Mouse (Mus musculus) embryonic facial prominence, embryonic 11.5 days (tissue): ENCODE results near the gene Iqgap2. TPM values are rescaled to one million over a fixed set of nuclear protein-coding genes. Genes with fewer than 3 reads are reported as not detected.
A peak's percentile ranks its signal among the peaks of the same experiment; 100 is the strongest.

Experiments used
- ATAC-seq: fragments of 200-750 bp; cut with Nextera tagmentation; replicated peaks from 2 replicates; pipeline ENCODE4 v1.8.0; 2017; ENCODE audit warnings: low read depth; ENCODE audit not compliant: insufficient number of reproducible peaks, low FRiP score, low TSS enrichment
- DNase-seq: peaks from one replicate; pipeline ENCODE4 v3.0.0-alpha.2; 2015; ENCODE audit warnings: low spot score
- H3K27ac ChIP-seq: fragments of 300-500 bp; sonication (generic); replicated peaks from 2 replicates; pipeline ENCODE4 v1.5.1; 2014; ENCODE audit warnings: mild to moderate bottlenecking, low read depth, low read length, control low read depth
- H3K27me3 ChIP-seq: fragments of 300-500 bp; sonication (generic); 2 replicates; pipeline ENCODE4 v1.6.1; 2014; ENCODE audit warnings: mild to moderate bottlenecking, low read length, moderate library complexity, mixed read lengths; ENCODE audit not compliant: control insufficient read depth, insufficient read depth
- H3K36me3 ChIP-seq: fragments of 300-500 bp; sonication (generic); replicated peaks from 2 replicates; pipeline ENCODE4 v1.6.1; 2014; ENCODE audit warnings: low read depth, mild to moderate bottlenecking, low read length, moderate library complexity, mixed read lengths; ENCODE audit not compliant: control insufficient read depth, insufficient read depth
- H3K4me1 ChIP-seq: fragments of 300-500 bp; sonication (generic); 2 replicates; pipeline ENCODE4 v1.6.1; 2014; ENCODE audit warnings: low read length, mixed read lengths; ENCODE audit not compliant: control insufficient read depth, insufficient read depth
- H3K4me2 ChIP-seq: fragments of 300-500 bp; sonication (generic); 2 replicates; pipeline ENCODE4 v1.6.1; 2014; ENCODE audit warnings: low read depth, mild to moderate bottlenecking, control low read depth, low read length, moderate library complexity
- H3K4me3 ChIP-seq: fragments of 300-500 bp; sonication (generic); 2 replicates; pipeline ENCODE4 v1.5.1; 2014; ENCODE audit warnings: low read depth, low read length, control low read depth
- H3K9ac ChIP-seq: fragments of 300-500 bp; sonication (generic); replicated peaks from 2 replicates; pipeline ENCODE4 v1.6.1; 2014; ENCODE audit warnings: mild to moderate bottlenecking, control low read depth, low read length
- H3K9me3 ChIP-seq: fragments of 300-500 bp; sonication (generic); replicated peaks from 2 replicates; pipeline ENCODE4 v1.6.1; 2016; ENCODE audit warnings: mild to moderate bottlenecking, low read length, inconsistent platforms, mixed read lengths; ENCODE audit not compliant: control insufficient read depth
- WGBS: fragments of 180-500 bp; shearing (Covaris S2); extraction: QIAGEN DNeasy Blood & Tissue Kit; methylation state at CpG from one replicate; pipeline ENCODE4 v1.1.7; 2014; 5-methylcytosine and 5-hydroxymethylcytosine counted together
- polyA plus RNA-seq: library from polyadenylated mRNA; unstranded; fragments of >200 nt; fragmentation: Nextera tagmentation; extraction: Ambion mirVana; gene quantifications from 2 replicates; pipeline ENCODE4 v1.2.1, GENCODE M21; 2014

Gene Iqgap2
- polyA plus RNA-seq, 1 experiment from 2014 or later: 16.3 TPM

DNA sequence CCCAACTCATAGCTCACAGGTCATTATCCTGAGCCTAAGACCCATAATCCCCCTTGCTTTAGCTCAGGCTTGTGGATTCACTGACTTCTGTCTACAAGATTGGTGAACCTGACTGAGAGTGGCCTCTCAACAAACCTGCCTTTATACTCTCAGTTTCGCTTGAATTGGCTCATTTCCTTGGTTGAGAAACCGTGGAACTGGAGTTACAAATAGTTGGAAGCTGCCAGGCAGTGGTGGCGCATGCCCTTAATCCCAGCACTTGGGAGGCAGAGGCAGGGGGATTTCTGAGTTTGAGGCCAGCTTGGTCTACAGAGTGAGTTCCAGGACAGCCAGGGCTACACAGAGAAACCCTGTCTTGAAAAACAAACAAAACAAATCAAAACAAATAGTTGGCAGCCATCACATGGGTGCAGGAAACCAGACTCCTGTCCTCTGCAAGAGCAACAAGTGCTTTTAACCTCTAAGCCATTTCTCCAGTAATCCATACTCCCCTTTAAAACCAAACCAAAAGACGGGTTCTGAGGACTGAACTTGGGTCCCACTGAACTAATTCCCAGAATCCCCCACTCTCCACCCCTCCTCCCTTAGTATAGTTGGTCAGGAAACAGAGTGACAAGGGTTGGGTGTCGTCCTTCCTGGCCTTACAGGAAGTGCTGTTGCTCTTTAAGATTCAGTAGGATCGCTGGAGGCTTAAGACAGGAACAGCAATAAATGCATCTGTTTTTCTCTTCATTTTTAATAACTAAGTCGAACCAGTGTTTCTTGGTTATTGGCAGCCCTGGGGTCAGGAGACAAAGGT, 239.7 kb downstream of the Iqgap2 start:
- H3K27me3 ChIP-seq: no peaks in the 10 kb centered on the region
- no peaks in the 10 kb centered on the region; the same call in 1 of the 2 replicates for H3K36me3 ChIP-seq
- no peak for DNase-seq
- no peak for ATAC-seq
- H3K9ac ChIP-seq: no peak overlapping the region
- H3K27ac ChIP-seq: no peak overlapping the region
- no peak overlapping the region for H3K4me2 ChIP-seq
- 79% methylated on average over 7 of the region's 7 CpGs for WGBS
- H3K4me3 ChIP-seq: no peak overlapping the region
- H3K4me1 ChIP-seq: no peaks in the 10 kb centered on the region
- no peaks in the 10 kb centered on the region for H3K9me3 ChIP-seq

DNA sequence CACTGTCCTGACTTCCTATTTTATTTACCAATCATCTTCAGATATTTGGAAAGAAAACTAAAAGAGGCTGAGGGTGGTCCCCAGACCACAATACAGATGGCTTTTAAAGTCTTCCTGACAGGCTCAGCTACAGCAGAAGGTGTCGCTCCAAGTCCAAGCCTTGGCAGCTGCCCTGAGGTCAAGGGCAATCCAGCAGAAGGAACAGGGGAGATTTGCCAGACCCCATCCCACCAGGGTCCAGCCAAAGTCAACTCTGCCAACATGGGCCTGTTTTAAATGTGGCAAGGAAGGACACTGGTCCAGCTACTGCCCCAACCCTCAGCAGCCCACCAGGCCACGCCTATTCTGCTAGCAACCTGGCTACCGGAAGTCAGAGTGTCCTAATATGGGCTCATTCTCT, 241.8 kb downstream of the Iqgap2 start:
- WGBS: 95% methylated on average over 3 of the region's 3 CpGs
- Histone ChIP-seq H3K27ac (no peak overlapping the region), H3K27me3 (no peaks in the 10 kb centered on the region), H3K4me1 (no peaks in the 10 kb centered on the region), H3K4me2 (no peak overlapping the region), H3K36me3 (no peaks in the 10 kb centered on the region; the same call in 1 of the 2 replicates), H3K9ac (no peak overlapping the region), H3K9me3 (no peaks in the 10 kb centered on the region), H3K4me3 (no peak overlapping the region)
- ATAC-seq: no peak
- no peak for DNase-seq

DNA sequence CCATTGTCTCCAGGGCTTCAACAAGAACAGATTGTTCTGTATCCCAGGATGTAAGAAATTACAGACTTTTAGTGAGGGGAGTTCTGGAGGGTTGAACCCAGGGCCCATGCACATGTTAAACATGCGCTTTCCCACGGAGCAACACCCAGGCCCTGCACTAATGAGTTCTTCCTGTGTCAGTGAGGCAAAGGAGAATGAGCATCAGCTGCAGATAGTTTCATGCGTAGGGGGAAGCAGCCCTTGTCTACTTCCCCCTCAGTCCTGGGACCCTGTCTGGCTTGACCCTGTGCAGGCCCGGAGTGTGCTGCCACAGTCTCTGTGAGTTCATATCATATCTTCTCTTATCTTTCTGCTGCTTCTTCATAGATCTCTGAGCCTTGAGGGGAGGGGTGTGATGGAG, 244.5 kb downstream of the Iqgap2 start:
- Histone ChIP-seq H3K9me3 (no peaks in the 10 kb centered on the region), H3K36me3 (no peaks in the 10 kb centered on the region; the same call in 1 of the 2 replicates), H3K9ac (no peak overlapping the region), H3K4me2 (no peak overlapping the region), H3K27ac (no peak overlapping the region), H3K4me3 (no peak overlapping the region), H3K4me1 (no peaks in the 10 kb centered on the region), H3K27me3 (no peaks in the 10 kb centered on the region)
- 60% methylated on average over 4 of the region's 4 CpGs for WGBS
- no peak for DNase-seq
- ATAC-seq: no peak

DNA sequence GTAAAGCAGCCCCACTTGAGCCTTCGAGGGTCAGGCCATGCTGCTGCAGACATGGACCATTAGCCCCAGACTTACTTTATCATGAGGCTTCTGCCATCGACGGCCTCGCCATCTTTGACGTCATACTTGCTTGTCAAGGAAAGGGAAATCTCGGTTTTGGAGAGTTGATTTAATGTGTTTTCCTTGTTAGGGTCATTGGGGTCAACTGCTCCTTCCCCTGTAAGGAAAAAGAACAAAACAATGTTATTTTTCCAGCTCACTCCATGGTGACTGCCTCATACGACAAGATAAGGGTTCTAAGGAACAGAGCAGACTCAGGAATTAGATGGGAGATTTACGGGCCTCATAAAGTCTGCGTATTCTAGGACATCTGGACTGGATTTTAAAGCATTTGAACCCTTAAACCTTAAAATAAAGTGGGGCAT, 245.0 kb downstream of the Iqgap2 start:
- ATAC-seq: no peak
- H3K4me1 ChIP-seq: no peaks in the 10 kb centered on the region
- H3K27ac ChIP-seq: no peak overlapping the region
- H3K27me3 ChIP-seq: no peaks in the 10 kb centered on the region
- H3K9me3 ChIP-seq: no peaks in the 10 kb centered on the region
- H3K4me3 ChIP-seq: no peak overlapping the region
- DNase-seq: no peak
- no peak overlapping the region for H3K9ac ChIP-seq
- WGBS: 58% methylated on average over 9 of the region's 9 CpGs
- no peaks in the 10 kb centered on the region; the same call in 1 of the 2 replicates for H3K36me3 ChIP-seq
- H3K4me2 ChIP-seq: no peak overlapping the region

DNA sequence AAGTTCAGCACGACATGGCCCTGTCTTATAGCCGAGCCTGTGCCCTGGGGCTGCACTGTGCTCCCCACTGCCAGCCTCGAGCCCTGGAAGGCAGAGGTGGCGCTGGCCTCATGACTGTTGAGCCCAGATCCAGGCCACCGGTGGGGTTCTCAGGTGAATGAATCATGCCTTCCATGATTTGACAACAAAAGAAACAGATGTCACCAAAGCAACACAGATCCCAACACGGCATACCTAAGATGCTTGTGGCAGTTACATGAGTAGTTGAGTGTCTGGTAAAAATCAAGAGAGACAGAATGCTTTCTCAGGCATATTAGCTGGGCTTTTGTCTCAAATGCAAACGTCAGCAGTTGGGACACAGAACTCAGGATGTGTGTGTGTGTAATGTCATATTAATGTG, 248.0 kb downstream of the Iqgap2 start:
- Histone ChIP-seq H3K4me1 (peaks cover 3% of the 10 kb centered on the region), H3K27me3 (no peaks in the 10 kb centered on the region), H3K9me3 (no peaks in the 10 kb centered on the region), H3K36me3 (no peaks in the 10 kb centered on the region), H3K4me2 (no peak overlapping the region), H3K9ac (no peak overlapping the region), H3K4me3 (no peak overlapping the region), H3K27ac (0 out of 2 replicates have a peak overlapping the region, but pooled peaks have one; percentile 22)
- WGBS: 53% methylated on average over 7 of the region's 7 CpGs
- DNase-seq (peak; percentile 26), ATAC-seq (no peak)

DNA sequence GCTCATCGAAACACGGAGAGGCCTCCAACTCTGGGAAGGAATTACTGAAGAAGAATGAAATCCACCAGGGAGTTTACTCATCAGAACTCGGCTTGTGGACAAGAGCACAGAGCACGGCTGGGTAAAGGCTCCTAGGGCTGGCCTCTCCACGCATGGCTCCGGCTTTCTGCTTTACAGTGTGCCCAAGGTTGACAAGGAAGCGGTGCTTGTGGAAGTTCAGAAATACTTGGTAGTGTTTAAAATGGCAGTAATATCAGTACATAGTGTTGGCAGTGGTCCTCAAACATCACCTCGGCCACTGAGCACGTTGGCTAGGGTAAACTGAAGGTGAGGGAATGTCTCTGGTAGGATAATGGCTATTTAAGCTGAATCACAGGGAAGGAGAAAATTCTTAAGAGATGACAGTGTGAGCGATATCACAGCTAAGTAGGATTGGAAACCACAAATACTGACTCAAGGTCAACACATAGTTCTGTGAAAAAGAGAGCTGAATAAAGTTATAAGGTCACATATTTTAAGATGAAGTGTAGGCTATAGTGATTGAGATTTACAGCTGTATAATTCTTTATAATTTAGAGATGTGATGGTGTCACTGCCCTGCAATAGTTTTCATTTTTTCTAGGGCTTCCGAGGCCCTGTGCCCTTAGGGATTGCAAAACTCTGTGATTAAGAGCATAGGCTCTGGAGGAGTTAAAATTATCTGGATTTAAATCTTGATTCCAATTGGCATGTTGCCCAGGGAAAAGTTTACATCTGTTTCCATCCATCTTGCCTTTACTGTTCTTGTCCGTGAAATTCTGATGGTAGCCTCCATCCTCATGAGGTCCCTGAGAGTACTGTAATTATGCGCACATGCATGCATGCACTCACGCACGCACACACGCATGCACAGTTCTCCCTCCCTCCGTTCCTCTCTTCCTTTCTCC, 250.4 kb downstream of the Iqgap2 start:
- no peak overlapping the region for H3K9ac ChIP-seq
- H3K9me3 ChIP-seq: no peaks in the 10 kb centered on the region
- H3K4me3 ChIP-seq: no peak overlapping the region
- ATAC-seq: no peak
- no peak overlapping the region for H3K4me2 ChIP-seq
- H3K27ac ChIP-seq: no peak overlapping the region
- H3K36me3 ChIP-seq: no peaks in the 10 kb centered on the region
- H3K4me1 ChIP-seq: peaks cover 3% of the 10 kb centered on the region
- no peak for DNase-seq
- H3K27me3 ChIP-seq: no peaks in the 10 kb centered on the region
- WGBS: 87% methylated on average over 17 of the region's 17 CpGs

DNA sequence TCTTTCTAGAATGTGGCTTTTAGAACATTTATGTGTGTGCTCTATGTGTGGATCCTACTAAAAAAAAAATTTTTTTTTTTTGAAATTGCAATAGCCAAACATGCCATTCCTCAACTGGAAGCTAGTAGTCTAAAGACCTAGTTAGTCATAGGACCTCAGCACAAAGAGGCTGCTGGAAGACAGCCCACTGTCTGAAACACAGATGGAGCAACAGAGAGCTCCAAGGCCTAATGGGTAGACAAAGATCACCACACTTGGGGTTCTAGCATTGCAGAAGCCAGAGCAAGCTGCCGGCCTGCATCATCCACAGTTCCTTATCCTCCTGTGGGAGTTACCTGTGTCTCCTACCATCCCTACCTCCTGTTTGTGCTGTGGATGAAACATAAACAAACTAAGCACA, 251.3 kb downstream of the Iqgap2 start:
- ATAC-seq: no peak
- no peaks in the 10 kb centered on the region for H3K27me3 ChIP-seq
- DNase-seq: no peak
- 100% methylated on average over 1 of the region's 1 CpGs for WGBS
- no peaks in the 10 kb centered on the region for H3K9me3 ChIP-seq
- H3K4me3 ChIP-seq: no peak overlapping the region
- H3K27ac ChIP-seq: no peak overlapping the region
- peaks cover 3% of the 10 kb centered on the region for H3K4me1 ChIP-seq
- no peak overlapping the region for H3K9ac ChIP-seq
- H3K4me2 ChIP-seq: no peak overlapping the region
- no peaks in the 10 kb centered on the region for H3K36me3 ChIP-seq
